Mouse (Mus musculus): ENCODE measurements at regions not wholly inside any gene's neighbourhood (a gene's known extent, or its start where the extent isn't known, plus 50 kb on each side); places are given as distances from the start of the nearest gene placed in this dataset.
"Not testable (repeated sequence)": the region's sequence is repeated elsewhere in the genome, so short reads cannot be mapped to it uniquely, and the experiment has no call there.

DNA sequence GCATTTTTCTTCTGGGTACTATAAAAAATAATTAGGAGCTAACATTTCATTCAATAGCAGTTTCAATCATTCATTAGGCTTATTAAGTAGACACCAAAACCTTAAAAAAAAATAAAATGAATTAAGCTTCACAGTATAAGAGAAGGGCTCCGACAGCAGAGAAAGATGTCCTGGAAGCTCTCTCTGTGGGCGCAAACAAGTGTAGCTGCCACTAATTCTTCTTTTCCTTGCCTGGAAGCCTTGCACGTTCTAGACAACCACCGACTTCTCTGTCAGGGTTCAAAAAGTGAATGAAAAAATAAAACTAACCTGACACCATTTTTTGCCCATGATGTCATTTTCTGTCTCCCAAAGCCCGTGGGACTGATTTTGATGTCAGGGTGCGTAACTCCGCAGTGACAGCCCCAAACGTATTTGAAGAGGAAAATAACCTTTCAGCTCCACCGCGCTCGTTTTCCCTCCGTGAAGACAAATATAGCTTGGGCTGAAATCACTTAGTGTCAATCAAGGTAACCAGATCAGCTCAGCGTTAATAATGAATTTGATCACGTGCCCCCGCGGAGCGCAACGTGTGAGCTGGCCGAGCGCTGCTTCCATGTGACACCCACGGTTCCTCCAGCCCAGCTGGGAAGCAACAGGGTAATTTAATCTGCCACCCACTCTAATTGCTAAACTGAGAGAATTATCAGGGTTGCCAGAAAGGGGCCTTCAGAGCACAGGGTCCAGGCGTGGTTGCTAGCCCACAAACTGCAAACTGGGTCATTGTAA is 169.8 kb upstream of the Six2 start:
- Histone ChIP-seq H3K27ac (ENCODE audit: low read length) (no peak overlapping the region), H3K9me3 (ENCODE audit: low read length) (no peaks in the 10 kb centered on the region), H3K9ac (replicated peaks; ENCODE audit: low read depth) (no peak overlapping the region), H3K4me3 (ENCODE audit: low read depth, low read length) (no peak overlapping the region), H3K27me3 (replicated peaks; ENCODE audit: insufficient read depth, low read length) (no peaks in the 10 kb centered on the region), H3K4me2 (replicated peaks; ENCODE audit: low read depth, low read length) (no peak overlapping the region), H3K36me3 (ENCODE audit: insufficient read depth, low read length) (no peaks in the 10 kb centered on the region), H3K4me1 (ENCODE audit: insufficient read depth, low read depth, low read length) (no peaks in the 10 kb centered on the region)
- 39% methylated on average over 22 of the region's 22 CpGs for WGBS
- DNase-seq (ENCODE audit: low spot score) (no peak), ATAC-seq (no peak)
- no peak for TF ChIP-seq EP300 (IDR thresholded peaks at IDR 0.05)
- no peak for TF ChIP-seq CTCF (IDR thresholded peaks at IDR 0.05)

- not testable (repeated sequence) for H3K4me2 ChIP-seq (replicated peaks; ENCODE audit: low read depth, low read length); H3K9me3 ChIP-seq (ENCODE audit: low read length); H3K4me3 ChIP-seq (ENCODE audit: low read depth, low read length); H3K4me1 ChIP-seq (ENCODE audit: insufficient read depth, low read depth, low read length); ATAC-seq; H3K36me3 ChIP-seq (ENCODE audit: insufficient read depth, low read length); H3K27me3 ChIP-seq (replicated peaks; ENCODE audit: insufficient read depth, low read length); H3K9ac ChIP-seq (replicated peaks; ENCODE audit: low read depth); H3K27ac ChIP-seq (ENCODE audit: low read length); DNase-seq (ENCODE audit: low spot score)
- 48% methylated on average over 3 of the region's 5 CpGs for WGBS
These were observed 168.8 kb upstream of the Six2 start for GRCm38 (mm10) chr17:85856894-85857293.

GRCm38 (mm10) chr17:85853156-85853555 is 165.1 kb upstream of the Six2 start:
- Histone ChIP-seq H3K27me3 (replicated peaks; ENCODE audit: insufficient read depth, low read length) (no peaks in the 10 kb centered on the region), H3K9me3 (ENCODE audit: low read length) (no peaks in the 10 kb centered on the region), H3K9ac (replicated peaks; ENCODE audit: low read depth) (no peak overlapping the region), H3K36me3 (ENCODE audit: insufficient read depth, low read length) (no peaks in the 10 kb centered on the region), H3K4me2 (replicated peaks; ENCODE audit: low read depth, low read length) (no peak overlapping the region), H3K27ac (ENCODE audit: low read length) (no peak overlapping the region), H3K4me3 (ENCODE audit: low read depth, low read length) (no peak overlapping the region), H3K4me1 (ENCODE audit: insufficient read depth, low read depth, low read length) (no peaks in the 10 kb centered on the region)
- WGBS, result 39% methylated on average over 5 of the region's 5 CpGs
- ATAC-seq (no peak), DNase-seq (ENCODE audit: low spot score) (no peak)
- TF ChIP-seq CTCF (IDR thresholded peaks at IDR 0.05) (no peak), EP300 (IDR thresholded peaks at IDR 0.05) (no peak)

- Histone ChIP-seq H3K4me3 (ENCODE audit: low read depth, low read length) (no peak overlapping the region), H3K27me3 (replicated peaks; ENCODE audit: insufficient read depth, low read length) (no peaks in the 10 kb centered on the region), H3K27ac (ENCODE audit: low read length) (no peak overlapping the region), H3K4me2 (replicated peaks; ENCODE audit: low read depth, low read length) (no peak overlapping the region), H3K9me3 (ENCODE audit: low read length) (no peaks in the 10 kb centered on the region), H3K9ac (replicated peaks; ENCODE audit: low read depth) (no peak overlapping the region), H3K36me3 (ENCODE audit: insufficient read depth, low read length) (no peaks in the 10 kb centered on the region), H3K4me1 (ENCODE audit: insufficient read depth, low read depth, low read length) (no peaks in the 10 kb centered on the region)
- 91% methylated on average over 3 of the region's 3 CpGs for WGBS
- no peak for TF ChIP-seq EP300 (IDR thresholded peaks at IDR 0.05)
- no peak for TF ChIP-seq CTCF (IDR thresholded peaks at IDR 0.05)
- ATAC-seq, result no peak
- no peak for DNase-seq (ENCODE audit: low spot score)
These were observed 160.5 kb upstream of the Six2 start for GRCm38 (mm10) chr17:85848526-85848925.

DNA sequence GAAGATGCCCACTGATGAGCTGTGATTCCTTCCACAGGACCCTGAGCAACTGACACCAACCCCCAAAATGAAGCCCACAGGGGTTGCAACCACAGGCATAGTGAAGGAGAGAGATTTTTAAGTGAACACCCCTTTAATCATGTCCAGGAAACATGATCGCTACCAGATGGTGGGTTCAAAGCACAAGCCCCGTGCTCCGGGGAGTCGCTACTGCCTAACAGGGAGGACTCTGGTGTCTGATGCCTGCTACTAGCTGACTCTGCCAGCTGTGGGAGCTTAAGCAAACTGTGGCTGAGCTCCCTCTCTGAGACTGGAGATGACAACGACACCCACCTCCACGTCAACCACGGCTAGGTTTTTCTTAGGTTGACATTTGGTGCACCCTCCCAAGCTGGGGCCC is 159.7 kb upstream of the Six2 start:
- WGBS, result 37% methylated on average over 7 of the region's 7 CpGs
- no peak for ATAC-seq
- H3K27me3 ChIP-seq (replicated peaks; ENCODE audit: insufficient read depth, low read length), result no peaks in the 10 kb centered on the region

GRCm38 (mm10) chr17:85845059-85845458 is 157.0 kb upstream of the Six2 start:
- H3K4me2 ChIP-seq (replicated peaks; ENCODE audit: low read depth, low read length), result no peak overlapping the region
- H3K27me3 ChIP-seq (replicated peaks; ENCODE audit: insufficient read depth, low read length), result no peaks in the 10 kb centered on the region
- no peaks in the 10 kb centered on the region for H3K36me3 ChIP-seq (ENCODE audit: insufficient read depth, low read length)
- DNase-seq (ENCODE audit: low spot score) (no peak), ATAC-seq (no peak)
- H3K4me3 ChIP-seq (ENCODE audit: low read depth, low read length), result no peak overlapping the region
- H3K27ac ChIP-seq (ENCODE audit: low read length), result no peak overlapping the region
- TF ChIP-seq CTCF (IDR thresholded peaks at IDR 0.05), result no peak
- TF ChIP-seq EP300 (IDR thresholded peaks at IDR 0.05), result no peak
- no peaks in the 10 kb centered on the region for H3K9me3 ChIP-seq (ENCODE audit: low read length)
- no peak overlapping the region for H3K9ac ChIP-seq (replicated peaks; ENCODE audit: low read depth)
- 49% methylated on average over 6 of the region's 6 CpGs for WGBS
- H3K4me1 ChIP-seq (ENCODE audit: insufficient read depth, low read depth, low read length), result no peaks in the 10 kb centered on the region

More for the DNA sequence above, 159.7 kb upstream of the Six2 start:
- Histone ChIP-seq H3K27ac (ENCODE audit: low read length) (no peak overlapping the region), H3K4me1 (ENCODE audit: insufficient read depth, low read depth, low read length) (no peaks in the 10 kb centered on the region), H3K9me3 (ENCODE audit: low read length) (no peaks in the 10 kb centered on the region), H3K36me3 (ENCODE audit: insufficient read depth, low read length) (no peaks in the 10 kb centered on the region), H3K4me2 (replicated peaks; ENCODE audit: low read depth, low read length) (no peak overlapping the region), H3K4me3 (ENCODE audit: low read depth, low read length) (no peak overlapping the region), H3K9ac (replicated peaks; ENCODE audit: low read depth) (no peak overlapping the region)
- DNase-seq (ENCODE audit: low spot score), result no peak
- TF ChIP-seq CTCF (IDR thresholded peaks at IDR 0.05), result no peak
- no peak for TF ChIP-seq EP300 (IDR thresholded peaks at IDR 0.05)

GRCm38 (mm10) chr17:85844486-85844885 is 156.4 kb upstream of the Six2 start:
- no peaks in the 10 kb centered on the region for H3K9me3 ChIP-seq (ENCODE audit: low read length)
- H3K9ac ChIP-seq (replicated peaks; ENCODE audit: low read depth), result no peak overlapping the region
- ATAC-seq (no peak), DNase-seq (ENCODE audit: low spot score) (no peak)
- no peak for TF ChIP-seq EP300 (IDR thresholded peaks at IDR 0.05)
- no peak for TF ChIP-seq CTCF (IDR thresholded peaks at IDR 0.05)
- no peaks in the 10 kb centered on the region for H3K4me1 ChIP-seq (ENCODE audit: insufficient read depth, low read depth, low read length)
- no peaks in the 10 kb centered on the region for H3K27me3 ChIP-seq (replicated peaks; ENCODE audit: insufficient read depth, low read length)
- no peaks in the 10 kb centered on the region for H3K36me3 ChIP-seq (ENCODE audit: insufficient read depth, low read length)
- 80% methylated on average over 13 of the region's 13 CpGs for WGBS
- no peak overlapping the region for H3K4me2 ChIP-seq (replicated peaks; ENCODE audit: low read depth, low read length)
- no peak overlapping the region for H3K27ac ChIP-seq (ENCODE audit: low read length)
- no peak overlapping the region for H3K4me3 ChIP-seq (ENCODE audit: low read depth, low read length)

Measured in lung, postnatal 0 days (tissue).